Mouse (Mus musculus) liver, embryonic 12.5 days (tissue): ENCODE data around the gene Sox5. TPM values are rescaled to one million over a fixed set of nuclear protein-coding genes. Genes with fewer than 3 reads are reported as not detected.

Source experiments
- ATAC-seq: fragments of 200-750 bp; cut with Nextera tagmentation; 2 replicates; pipeline ENCODE4 v1.8.0; 2017; ENCODE audit warnings: moderate number of reproducible peaks, mild to moderate bottlenecking, moderate library complexity
- H3K27ac ChIP-seq: fragments of 300-500 bp; sonication (generic); 2 replicates; pipeline ENCODE4 v1.5.1; 2016; ENCODE audit warnings: mild to moderate bottlenecking
- H3K27me3 ChIP-seq: fragments of 300-500 bp; sonication (generic); replicated peaks from 2 replicates; pipeline ENCODE4 v1.6.1; 2016; ENCODE audit warnings: mild to moderate bottlenecking, moderate library complexity
- H3K36me3 ChIP-seq: fragments of 300-500 bp; sonication (generic); 2 replicates; pipeline ENCODE4 v1.6.1; 2016; ENCODE audit warnings: mild to moderate bottlenecking, moderate library complexity
- H3K4me1 ChIP-seq: fragments of 300-500 bp; sonication (generic); 2 replicates; pipeline ENCODE4 v1.6.1; 2016
- H3K4me2 ChIP-seq: fragments of 300-500 bp; sonication (generic); 2 replicates; pipeline ENCODE4 v1.6.1; 2016; ENCODE audit warnings: mild to moderate bottlenecking, moderate library complexity
- H3K4me3 ChIP-seq: fragments of 300-500 bp; sonication (generic); 2 replicates; pipeline ENCODE4 v1.5.1; 2016; ENCODE audit warnings: mild to moderate bottlenecking, moderate library complexity
- H3K9ac ChIP-seq: fragments of 300-500 bp; sonication (generic); 2 replicates; pipeline ENCODE4 v1.6.1; 2016; ENCODE audit warnings: mild to moderate bottlenecking, moderate library complexity
- H3K9me3 ChIP-seq: fragments of 300-500 bp; sonication (generic); replicated peaks from 2 replicates; pipeline ENCODE4 v1.6.1; 2016; ENCODE audit warnings: mild to moderate bottlenecking, moderate library complexity
- WGBS: fragments of 180-500 bp; shearing (Covaris S2); methylation state at CpG from one replicate; pipeline ENCODE4 v1.1.7; 2016; ENCODE audit not compliant: insufficient replicate concordance; 5-methylcytosine and 5-hydroxymethylcytosine counted together
- polyA plus RNA-seq: library from polyadenylated mRNA; unstranded; fragments of >200 nt; fragmentation: Nextera tagmentation; extraction: Ambion mirVana; gene quantifications from 2 replicates; pipeline ENCODE4 v1.2.1, GENCODE M21; 2016

Gene Sox5
- polyA plus RNA-seq, 1 experiment from 2014 or later: 6.2 TPM

DNA sequence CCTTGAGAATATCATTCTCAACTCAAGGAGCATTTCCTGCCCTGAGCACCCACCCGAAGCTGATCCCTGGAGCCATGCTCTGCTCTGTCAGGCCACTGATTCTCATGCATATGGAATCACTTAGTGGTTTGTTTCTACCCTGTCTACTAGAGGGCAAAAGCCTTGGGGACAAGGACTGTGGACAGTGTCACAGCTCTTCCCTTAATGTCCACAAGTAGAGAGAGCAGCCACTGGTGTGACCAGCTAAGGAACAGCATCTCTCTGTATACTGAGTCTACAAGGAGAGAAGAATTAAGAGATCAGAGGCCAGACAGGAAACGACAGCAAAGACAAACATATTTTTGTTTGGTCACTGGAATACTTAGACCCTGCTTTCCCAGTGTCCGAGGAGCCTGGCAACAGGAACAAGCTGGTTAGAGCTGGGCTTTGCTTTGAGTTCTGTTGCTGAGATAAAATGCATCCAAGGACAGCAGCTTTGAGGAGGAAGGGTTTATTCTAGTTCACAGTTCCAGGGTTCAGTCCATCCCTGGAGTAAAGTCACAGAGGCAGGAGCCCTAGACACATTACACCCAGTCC, 40.6 kb downstream of the Sox5 start:
- Histone ChIP-seq H3K27ac (0 out of 2 replicates have a peak overlapping the region, but pooled peaks have one; percentile 25), H3K4me3 (no peak overlapping the region), H3K9ac (no peak overlapping the region), H3K36me3 (no peaks in the 10 kb centered on the region), H3K9me3 (no peaks in the 10 kb centered on the region), H3K4me2 (no peak overlapping the region), H3K4me1 (0 out of 2 replicates have a peak, but pooled peaks cover 4% of the 10 kb centered on the region), H3K27me3 (no peaks in the 10 kb centered on the region)
- no peak for ATAC-seq
- WGBS: 53% methylated on average over 3 of the region's 3 CpGs

- 0 out of 2 replicates have a peak, but pooled peaks cover 4% of the 10 kb centered on the region for H3K4me1 ChIP-seq
- no peaks in the 10 kb centered on the region for H3K27me3 ChIP-seq
- H3K27ac ChIP-seq: no peak overlapping the region
- no peak for ATAC-seq
- no peak overlapping the region for H3K4me2 ChIP-seq
- no peaks in the 10 kb centered on the region for H3K36me3 ChIP-seq
- no peaks in the 10 kb centered on the region for H3K9me3 ChIP-seq
- H3K9ac ChIP-seq: no peak overlapping the region
- 53% methylated on average over 3 of the region's 3 CpGs for WGBS
- no peak overlapping the region for H3K4me3 ChIP-seq
Observed at GRCm38 (mm10) chr6:144740343-144740742, 41.4 kb downstream of the Sox5 start.

- no peaks in the 10 kb centered on the region for H3K9me3 ChIP-seq
- H3K36me3 ChIP-seq: no peaks in the 10 kb centered on the region
- no peak overlapping the region for H3K9ac ChIP-seq
- 74% methylated on average over 2 of the region's 2 CpGs for WGBS
- H3K4me3 ChIP-seq: no peak overlapping the region
- H3K4me2 ChIP-seq: no peak overlapping the region
- no peaks in the 10 kb centered on the region for H3K27me3 ChIP-seq
- no peak for ATAC-seq
- H3K4me1 ChIP-seq: 0 out of 2 replicates have a peak, but pooled peaks cover 4% of the 10 kb centered on the region
- H3K27ac ChIP-seq: no peak overlapping the region
Observed at GRCm38 (mm10) chr6:144739753-144740152, 42.0 kb downstream of the Sox5 start.

DNA sequence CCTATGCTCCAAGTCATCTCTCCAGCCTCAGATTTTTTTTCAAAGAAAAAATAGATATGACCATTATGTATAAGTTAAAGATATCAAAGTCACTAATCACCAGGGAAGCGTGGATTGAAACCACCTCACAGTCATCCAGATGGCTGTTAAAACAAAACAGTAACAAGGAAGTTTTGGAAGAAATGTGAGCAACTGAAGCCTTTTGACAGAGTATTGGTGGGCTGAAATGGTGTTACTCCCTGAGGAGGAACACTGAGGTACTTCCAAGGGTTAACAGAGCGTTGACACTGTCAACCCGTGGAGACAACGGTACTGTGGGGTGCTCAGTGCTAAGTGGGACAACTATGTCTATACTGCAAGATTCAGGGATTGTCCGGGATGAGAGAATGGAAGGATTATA, 44.0 kb downstream of the Sox5 start:
- Histone ChIP-seq H3K9ac (no peak overlapping the region), H3K27me3 (no peaks in the 10 kb centered on the region), H3K4me3 (no peak overlapping the region), H3K9me3 (no peaks in the 10 kb centered on the region), H3K4me2 (no peak overlapping the region), H3K4me1 (no peaks in the 10 kb centered on the region), H3K36me3 (no peaks in the 10 kb centered on the region), H3K27ac (no peak overlapping the region)
- ATAC-seq: no peak
- 75% methylated on average over 5 of the region's 5 CpGs for WGBS

- no peak for ATAC-seq
- Histone ChIP-seq H3K4me2 (no peak overlapping the region), H3K4me1 (no peaks in the 10 kb centered on the region), H3K27ac (no peak overlapping the region), H3K4me3 (no peak overlapping the region), H3K36me3 (no peaks in the 10 kb centered on the region), H3K27me3 (no peaks in the 10 kb centered on the region), H3K9ac (no peak overlapping the region), H3K9me3 (no peaks in the 10 kb centered on the region)
- 54% methylated on average over 10 of the region's 10 CpGs for WGBS
Observed at GRCm38 (mm10) chr6:144731251-144731970, 50.4 kb downstream of the Sox5 start.

GRCm38 (mm10) chr6:144723530-144724144, 58.1 kb downstream of the Sox5 start:
- Histone ChIP-seq H3K4me3 (no peak overlapping the region), H3K4me2 (no peak overlapping the region), H3K27ac (no peak overlapping the region), H3K9ac (no peak overlapping the region), H3K36me3 (no peaks in the 10 kb centered on the region), H3K9me3 (no peaks in the 10 kb centered on the region), H3K27me3 (no peaks in the 10 kb centered on the region), H3K4me1 (peaks cover 15% of the 10 kb centered on the region)
- WGBS: 35% methylated on average over 12 of the region's 12 CpGs
- ATAC-seq: no peak

- H3K4me3 ChIP-seq: no peak overlapping the region
- H3K9ac ChIP-seq: no peak overlapping the region
- ATAC-seq: no peak
- WGBS: 75% methylated on average over 5 of the region's 5 CpGs
- no peaks in the 10 kb centered on the region for H3K9me3 ChIP-seq
- peaks cover 15% of the 10 kb centered on the region for H3K4me1 ChIP-seq
- no peak overlapping the region for H3K4me2 ChIP-seq
- H3K36me3 ChIP-seq: no peaks in the 10 kb centered on the region
- H3K27me3 ChIP-seq: no peaks in the 10 kb centered on the region
- H3K27ac ChIP-seq: no peak overlapping the region
Observed at GRCm38 (mm10) chr6:144723024-144723423, 58.8 kb downstream of the Sox5 start.

- H3K27me3 ChIP-seq: no peaks in the 10 kb centered on the region
- no peaks in the 10 kb centered on the region for H3K9me3 ChIP-seq
- H3K4me3 ChIP-seq: no peak overlapping the region
- H3K4me1 ChIP-seq: peaks cover 15% of the 10 kb centered on the region
- H3K36me3 ChIP-seq: no peaks in the 10 kb centered on the region
- no peak overlapping the region for H3K4me2 ChIP-seq
- ATAC-seq: no peak
- H3K9ac ChIP-seq: no peak overlapping the region
- 92% methylated on average over 13 of the region's 13 CpGs for WGBS
- H3K27ac ChIP-seq: no peak overlapping the region
Observed at GRCm38 (mm10) chr6:144720846-144721245, 60.9 kb downstream of the Sox5 start.

DNA sequence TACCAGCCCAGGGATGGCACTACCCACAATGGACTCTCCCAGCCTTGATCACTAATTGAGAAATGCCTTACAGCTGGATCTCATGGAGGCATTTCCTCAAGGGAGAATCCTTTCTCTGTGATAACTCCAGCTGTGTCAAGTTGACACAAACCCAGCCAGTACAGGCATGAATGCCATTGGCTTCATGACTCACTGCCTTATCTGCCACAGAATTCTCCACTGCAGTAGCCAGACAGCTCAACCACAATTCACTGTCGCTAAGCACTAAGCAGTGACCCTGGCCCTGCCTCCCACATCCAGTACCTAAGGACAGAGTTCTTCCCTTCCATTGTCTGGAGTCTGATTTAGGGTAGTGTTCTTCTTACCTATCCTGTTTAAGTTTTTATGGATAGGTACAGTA, 65.4 kb downstream of the Sox5 start:
- H3K9me3 ChIP-seq: no peaks in the 10 kb centered on the region
- H3K4me1 ChIP-seq: peaks cover 23% of the 10 kb centered on the region
- no peak overlapping the region for H3K9ac ChIP-seq
- H3K27ac ChIP-seq: no peak overlapping the region
- WGBS: 4% methylated on average over 1 of the region's 1 CpGs
- no peaks in the 10 kb centered on the region for H3K27me3 ChIP-seq
- no peaks in the 10 kb centered on the region for H3K36me3 ChIP-seq
- H3K4me2 ChIP-seq: no peak overlapping the region
- H3K4me3 ChIP-seq: no peak overlapping the region
- no peak for ATAC-seq

DNA sequence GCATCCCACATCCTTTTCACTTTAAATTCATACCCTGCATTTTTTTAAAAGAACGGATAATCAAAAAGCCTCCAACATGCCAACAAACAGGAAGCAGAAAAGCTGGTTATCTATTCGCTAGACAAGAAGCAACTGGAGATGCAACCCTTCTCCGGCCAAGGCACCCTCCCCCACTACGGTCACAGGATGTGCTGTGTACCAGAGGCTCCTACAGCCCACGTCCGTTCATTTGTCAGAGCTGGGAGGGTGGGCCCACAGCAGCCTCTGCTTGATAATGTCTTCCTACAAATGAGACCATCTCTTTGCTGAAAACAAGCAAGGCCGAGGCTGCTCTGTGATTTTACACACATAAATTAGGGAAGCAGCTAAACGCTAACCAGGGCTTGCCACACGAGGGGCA, 69.9 kb downstream of the Sox5 start:
- Histone ChIP-seq H3K9me3 (no peaks in the 10 kb centered on the region), H3K4me3 (no peak overlapping the region), H3K27ac (0 out of 2 replicates have a peak overlapping the region, but pooled peaks have one; percentile 31), H3K27me3 (no peaks in the 10 kb centered on the region), H3K9ac (no peak overlapping the region), H3K36me3 (no peaks in the 10 kb centered on the region), H3K4me2 (peak overlapping the region; percentile 41), H3K4me1 (peaks cover 43% of the 10 kb centered on the region)
- WGBS: 12% methylated on average over 9 of the region's 9 CpGs
- ATAC-seq: peak; percentile 65

DNA sequence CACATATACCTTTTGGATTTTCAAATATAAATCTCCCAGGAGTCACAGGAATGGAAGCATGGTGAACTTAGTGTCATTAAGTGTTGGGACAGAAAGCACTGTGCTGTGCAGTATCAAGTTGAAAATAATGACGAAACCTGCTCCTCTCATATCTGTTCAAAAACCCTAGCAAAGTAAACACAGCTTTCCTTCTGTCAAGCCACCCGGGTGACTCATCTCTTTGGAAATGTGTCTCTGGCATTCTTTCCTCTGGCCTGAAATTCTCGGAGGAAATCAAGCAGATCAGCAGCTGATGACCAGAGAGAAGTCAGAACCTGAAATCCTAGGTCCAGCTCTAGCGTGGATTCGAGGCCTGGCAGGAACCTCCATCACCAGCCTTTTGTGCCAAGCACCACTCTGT, 71.0 kb downstream of the Sox5 start:
- H3K4me2 ChIP-seq: peak overlapping the region; percentile 41; the same call in 1 of the 2 replicates
- peak overlapping the region; percentile 37; the same call in 1 of the 2 replicates for H3K27ac ChIP-seq
- H3K4me1 ChIP-seq: peaks cover 48% of the 10 kb centered on the region
- no peak overlapping the region for H3K4me3 ChIP-seq
- H3K36me3 ChIP-seq: no peaks in the 10 kb centered on the region
- H3K9me3 ChIP-seq: no peaks in the 10 kb centered on the region
- H3K9ac ChIP-seq: no peak overlapping the region
- WGBS: 36% methylated on average over 5 of the region's 5 CpGs
- no peak for ATAC-seq
- no peaks in the 10 kb centered on the region for H3K27me3 ChIP-seq

GRCm38 (mm10) chr6:144709614-144710180, 72.1 kb downstream of the Sox5 start:
- ATAC-seq: no peak
- peak overlapping the region; percentile 37; the same call in 1 of the 2 replicates for H3K27ac ChIP-seq
- peaks cover 55% of the 10 kb centered on the region for H3K4me1 ChIP-seq
- H3K9ac ChIP-seq: no peak overlapping the region
- 71% methylated on average over 9 of the region's 9 CpGs for WGBS
- no peak overlapping the region for H3K4me2 ChIP-seq
- no peaks in the 10 kb centered on the region for H3K36me3 ChIP-seq
- H3K27me3 ChIP-seq: no peaks in the 10 kb centered on the region
- H3K9me3 ChIP-seq: no peaks in the 10 kb centered on the region
- H3K4me3 ChIP-seq: no peak overlapping the region
